Mouse (Mus musculus): ENCODE results near the gene Dusp14. TPM values are rescaled to one million over a fixed set of nuclear protein-coding genes. Genes with fewer than 3 reads are reported as not detected.

Gene Dusp14
- total RNA-seq, 2 experiments from 2014 or later, result 8.5 to 10.4 TPM

DNA sequence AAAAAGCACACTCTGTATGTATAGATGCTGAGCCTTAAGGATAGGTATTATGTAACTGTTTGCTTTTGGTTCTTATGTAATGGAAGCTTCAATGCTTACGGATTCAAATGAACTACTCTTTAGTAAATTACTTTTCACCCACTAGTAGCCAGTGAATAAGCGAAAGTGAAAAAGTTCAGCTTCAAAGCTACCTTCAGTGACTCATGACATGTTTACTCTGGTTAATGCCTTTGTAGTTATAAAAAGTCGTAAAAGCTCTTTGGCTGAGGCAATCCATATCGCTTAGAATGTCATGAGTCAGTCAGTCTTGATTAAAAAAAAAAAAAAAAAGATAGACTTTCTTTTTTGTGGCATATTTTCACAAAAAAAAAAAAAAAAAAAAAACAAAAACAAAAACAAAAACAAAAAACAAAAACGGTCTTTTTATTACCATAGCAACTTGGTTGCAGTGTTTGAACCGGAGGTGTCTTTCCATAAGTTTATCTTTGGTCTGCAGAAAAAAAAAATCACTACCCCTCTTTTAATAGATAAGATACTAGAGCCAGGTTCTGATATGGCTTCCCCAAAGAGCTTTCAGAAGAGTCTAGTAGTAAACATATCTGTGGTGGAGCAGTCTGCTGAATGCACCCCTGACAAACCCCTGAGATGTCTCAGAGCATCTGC is 52.8 kb downstream of the Dusp14 start:
- no peak for DNase-seq

DNA sequence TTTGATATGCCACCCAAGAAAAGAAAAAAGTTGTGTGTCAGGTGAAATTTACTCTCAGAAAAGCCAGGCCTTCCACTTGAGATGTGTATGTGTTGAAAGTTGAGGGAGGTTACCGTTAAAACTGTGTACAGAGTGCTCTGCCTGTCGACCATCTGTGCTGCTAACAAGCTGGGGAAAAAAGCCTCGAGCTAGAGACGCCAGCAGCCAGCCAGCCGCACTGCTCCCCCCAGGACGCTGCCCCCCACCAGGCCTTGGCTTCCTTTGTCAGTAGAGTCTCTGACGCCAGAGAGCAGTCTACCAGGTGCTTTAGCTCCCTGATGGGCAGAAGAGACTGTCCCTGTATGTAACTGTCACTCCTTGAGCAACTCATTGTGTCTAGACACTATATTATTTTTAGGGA is 56.0 kb downstream of the Dusp14 start:
- no peak for DNase-seq

DNA sequence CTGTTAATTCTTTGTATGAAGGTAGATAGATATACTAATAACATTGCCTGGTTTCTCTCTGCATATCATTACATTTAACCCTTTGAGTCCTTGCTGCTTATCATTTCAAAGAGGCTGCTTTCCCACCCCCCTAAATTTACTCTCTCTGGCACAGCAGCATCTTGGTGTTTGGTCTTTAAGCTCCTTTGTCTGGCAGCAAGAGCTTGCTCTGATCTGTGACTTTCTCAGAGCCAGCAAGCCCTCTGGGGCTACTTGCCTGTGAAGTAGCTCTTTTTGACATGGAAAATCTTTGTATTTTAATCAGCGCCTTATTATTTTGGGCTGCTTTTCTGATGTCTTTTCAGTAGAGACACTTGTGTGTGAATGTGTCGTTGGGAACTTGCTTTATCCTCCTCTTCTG is 57.5 kb downstream of the Dusp14 start:
- no peak for DNase-seq

DNA sequence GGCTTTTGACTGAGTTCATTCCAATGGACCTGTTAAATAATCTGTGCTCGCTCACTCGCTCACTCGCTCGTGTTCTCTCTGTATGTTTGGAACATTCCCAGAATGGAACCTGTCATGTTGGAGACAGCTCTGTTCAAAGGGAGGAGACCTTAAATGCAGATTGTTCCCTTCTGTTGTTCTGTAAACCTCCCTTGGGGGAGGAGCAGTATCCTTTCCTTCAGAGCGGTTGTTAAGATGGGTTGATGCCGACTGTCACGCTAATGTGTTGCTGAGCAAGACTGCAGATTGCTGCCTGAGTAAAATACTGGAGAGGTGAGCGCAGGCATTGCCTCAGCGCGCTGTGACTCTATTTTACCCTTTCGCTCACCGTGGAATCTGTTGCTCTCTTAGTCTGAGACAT is 58.0 kb downstream of the Dusp14 start:
- no peak for DNase-seq

DNA sequence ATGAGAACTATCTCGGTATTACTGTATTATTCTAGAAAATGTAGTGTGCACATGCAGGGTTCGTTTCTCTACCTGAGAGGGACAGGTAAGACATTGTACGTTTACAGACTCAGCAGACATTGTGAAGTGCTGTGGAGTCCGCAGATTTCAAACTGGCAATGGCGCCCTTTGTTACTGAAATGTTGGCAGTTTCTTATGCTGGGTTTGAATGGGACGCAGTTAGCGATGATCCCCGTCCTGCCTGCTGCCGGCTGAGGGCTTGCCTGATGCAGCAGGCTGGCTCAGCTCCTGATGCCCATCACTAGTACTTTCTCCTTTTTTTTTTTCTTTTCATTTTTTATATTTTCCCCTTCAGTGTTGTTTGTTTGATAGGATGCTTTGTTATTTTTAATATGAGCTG is 58.6 kb downstream of the Dusp14 start:
- DNase-seq, result no peak

DNA sequence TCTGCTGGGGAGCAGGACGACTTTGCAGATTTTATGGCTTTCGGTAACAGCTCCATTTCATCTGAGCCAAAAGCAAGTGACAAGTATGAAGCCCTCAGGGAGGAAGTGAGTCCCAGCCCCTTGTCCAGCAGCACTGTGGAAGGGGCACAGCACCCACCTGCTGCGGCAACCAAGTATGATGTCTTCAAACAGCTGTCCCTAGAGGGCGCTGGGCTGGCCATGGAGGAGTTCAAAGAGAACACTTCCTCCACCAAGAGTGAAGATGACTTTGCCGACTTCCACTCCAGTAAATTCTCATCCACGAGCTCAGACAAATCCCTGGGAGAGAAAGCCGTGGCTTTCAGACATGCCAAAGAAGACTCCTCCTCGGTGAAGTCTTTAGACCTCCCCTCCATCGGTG is 60.1 kb downstream of the Dusp14 start:
- DNase-seq, result no peak

DNA sequence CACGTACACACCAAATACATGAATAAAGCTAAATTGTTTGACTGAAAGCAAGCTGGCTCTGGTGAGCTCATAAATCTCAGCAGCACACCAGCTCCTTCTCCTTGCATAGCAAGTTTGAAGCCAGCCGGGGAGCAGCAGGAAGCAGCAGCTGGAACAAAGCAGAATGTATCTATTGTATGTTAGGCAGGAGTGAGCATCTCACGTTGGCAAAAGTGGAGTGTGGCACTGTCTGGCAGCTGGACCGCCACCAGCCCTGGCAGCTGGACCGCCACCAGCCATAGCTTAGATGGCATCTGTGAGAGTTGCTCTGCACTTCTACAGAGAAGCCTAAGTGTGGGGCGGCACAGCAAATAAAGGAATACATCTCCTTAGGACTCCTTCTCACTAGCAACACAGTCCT is 65.1 kb downstream of the Dusp14 start:
- DNase-seq, result no peak

DNA sequence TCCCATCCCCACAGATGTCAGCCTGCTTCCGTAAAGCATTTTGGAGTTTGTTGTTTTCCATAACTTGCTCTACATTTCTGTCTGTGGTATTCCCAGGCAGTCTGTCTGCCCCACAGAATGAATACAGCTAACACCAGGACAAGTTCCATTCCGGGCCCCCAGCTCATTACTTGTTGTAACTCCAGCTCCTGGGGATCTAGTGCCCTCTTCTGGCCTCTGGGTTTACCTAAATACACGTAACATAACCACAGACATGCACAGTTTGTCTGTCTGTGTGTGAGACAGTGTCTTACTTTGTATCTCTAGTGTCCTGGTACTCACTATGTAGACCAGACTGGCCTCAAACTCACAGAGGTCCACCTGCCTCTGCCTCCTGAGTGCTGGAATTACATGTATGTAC is 67.8 kb downstream of the Dusp14 start:
- no peak for DNase-seq

DNA sequence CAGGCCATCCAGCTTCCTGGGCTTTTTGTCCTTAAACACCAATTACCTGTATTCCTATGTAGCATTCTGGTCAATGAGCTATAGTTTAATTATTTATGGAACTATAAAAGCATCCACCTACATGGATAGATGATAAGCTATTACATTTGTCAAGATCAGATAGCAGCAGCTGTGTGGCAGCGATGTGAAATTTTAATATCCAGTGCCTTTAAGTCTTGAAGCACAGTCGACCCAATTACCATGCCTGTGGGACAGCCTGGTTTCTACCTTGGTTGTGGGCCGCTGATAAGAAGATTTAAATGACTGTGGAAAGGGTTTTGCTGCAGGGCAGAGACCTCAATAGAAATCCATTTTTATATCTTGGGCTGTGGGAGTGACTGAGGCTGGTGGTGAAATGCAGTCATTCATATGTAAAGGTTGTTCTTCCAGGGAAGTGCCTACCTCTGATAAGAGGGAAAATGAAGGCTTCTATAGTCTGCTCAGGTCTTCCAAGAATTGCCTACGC is 69.6 kb downstream of the Dusp14 start:
- no peak for DNase-seq

DNA sequence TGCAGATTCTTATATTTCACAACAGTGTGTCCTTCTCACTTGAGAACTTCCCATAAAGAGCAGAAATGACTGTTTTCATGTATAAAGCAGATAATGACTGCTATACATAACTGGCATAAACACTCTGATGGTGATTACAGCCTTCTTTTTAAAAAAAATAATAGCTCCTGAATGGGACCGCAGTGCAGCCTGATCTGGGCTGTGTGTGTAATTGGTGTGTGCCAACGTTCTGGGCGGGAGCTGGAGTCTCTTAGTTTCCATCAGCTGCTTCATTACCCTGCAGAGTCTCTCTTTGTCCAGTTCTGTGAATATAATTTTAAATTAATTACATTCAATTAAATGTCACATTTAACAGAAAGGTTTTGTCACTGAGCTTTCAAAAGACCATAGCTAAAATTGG is 70.1 kb downstream of the Dusp14 start:
- no peak for DNase-seq

Other genes with a start within 250 kb of the Dusp14 start
- gene Hnf1b, start 219.2 kb downstream of the Dusp14 start, total RNA-seq (2021), result not detected
- 10 to 100 TPM; 11.0 to 12.4 TPM for gene Ddx52, start 127.2 kb downstream of the Dusp14 start, total RNA-seq (2021)
- 10 to 100 TPM; 32.1 to 41.5 TPM for gene Synrg, start 104.8 kb downstream of the Dusp14 start, total RNA-seq (2021)
- 10 to 100 TPM; 14.2 TPM for gene Tada2a, start 60.3 kb upstream of the Dusp14 start, total RNA-seq (2021)
- 10 to 100 TPM; 15.7 to 16.4 TPM for gene Acaca, start 60.4 kb upstream of the Dusp14 start, total RNA-seq (2021)
- not detected for gene Gm11437, start 98.2 kb upstream of the Dusp14 start, total RNA-seq (2021)